Mouse (Mus musculus): Measurements from ENCODE around the gene Ydjc. TPM values are rescaled to one million over a fixed set of nuclear protein-coding genes. Genes with fewer than 3 reads are reported as not detected.

The Ydjc gene
- total and polyA plus RNA-seq, 3 experiments = 54.3 to 70.9 (median 65.3) TPM

GRCm38 (mm10) chr16:17124119-17124870, 20.1 kb upstream of the Ydjc start:
- Histone ChIP-seq H3K4me2 (ENCODE audit: insufficient read depth, low read depth, poor library complexity, severe bottlenecking) (peak overlapping the region; percentile 87), H3K9ac (ENCODE audit: insufficient read depth, low read depth) (peak overlapping the region; percentile 67), H3K79me2 (replicated peaks; ENCODE audit: control insufficient read depth, extremely low read depth, insufficient read depth, poor library complexity, severe bottlenecking) (peaks cover 16% of the 10 kb centered on the region), H3K36me3 (replicated peaks in 1 of 2; ENCODE audit: control insufficient read depth in 1 of 2, insufficient read depth in 1 of 2, low read length in 1 of 2) (peaks cover 32 to 43% of the 10 kb centered on the region in 2 experiments), H3K4me3 (replicated peaks in 1 of 3; ENCODE audit: low read depth in 2 of 3, low read length in 2 of 3, poor library complexity in 1 of 3) (peak overlapping the region; percentile 64 to 90 (median 71)), H3K4me1 (ENCODE audit: control insufficient read depth in 1 of 2, insufficient read depth in 2 of 2) (peaks cover 0 to 27% of the 10 kb centered on the region in 2 experiments; a peak in 2 of 4 replicates), H3K27ac (ENCODE audit: insufficient read depth, low read depth) (peak overlapping the region; percentile 5; the same call in 1 of the 2 replicates), H3K9me3 (replicated peaks; ENCODE audit: low read length) (no peaks in the 10 kb centered on the region), H3K27me3 (replicated peaks) (no peaks in the 10 kb centered on the region)
- in situ Hi-C loops (cut with MboI; ENCODE audit: low pct_ligation_motif_present, low pct_unique_long_range_greater_than_20kb, low sequenced_read_pairs) = no loop called here
- dilution Hi-C loops (cut with MboI; ENCODE audit: extremely low pct_ligation_motif_present, extremely low pct_unique_long_range_greater_than_20kb, low sequenced_read_pairs) = no loop called here
- TF ChIP-seq NRF1 (IDR thresholded peaks at IDR 0.05; ENCODE audit: low read depth, low read length) (peak; percentile 68), ZKSCAN1 (IDR thresholded peaks at IDR 0.05; ENCODE audit: borderline replicate concordance, low read depth, low read length) (peak; percentile 22; the same call in 1 of the 2 replicates), MEF2A (IDR thresholded peaks at IDR 0.05; ENCODE audit: borderline replicate concordance, low read depth, low read length) (no peak)
- DNase-seq (ENCODE audit: extremely low read depth) = no peak

GRCm38 (mm10) chr16:17124871-17125520, 19.4 kb upstream of the Ydjc start, which contains the start of gene 2610318N02Rik:
Gene 2610318N02Rik (minus strand): TSS chr16:17125167.
- Histone ChIP-seq H3K27ac (ENCODE audit: insufficient read depth, low read depth) (peak within 1 kb of the TSS; percentile 5; the same call in 1 of the 2 replicates), H3K4me3 (replicated peaks in 1 of 3; ENCODE audit: low read depth in 2 of 3, low read length in 2 of 3, poor library complexity in 1 of 3) (peak within 1 kb of the TSS; percentile 64 to 90 (median 71)), H3K4me2 (ENCODE audit: insufficient read depth, low read depth, poor library complexity, severe bottlenecking) (peak within 1 kb of the TSS; percentile 87), H3K36me3 (replicated peaks in 1 of 2; ENCODE audit: control insufficient read depth in 1 of 2, insufficient read depth in 1 of 2, low read length in 1 of 2) (peaks cover 27 to 43% of the 10 kb centered on the region in 2 experiments), H3K9ac (ENCODE audit: insufficient read depth, low read depth) (peak within 1 kb of the TSS; percentile 68), H3K9me3 (replicated peaks; ENCODE audit: low read length) (no peaks in the 10 kb centered on the region), H3K27me3 (replicated peaks) (no peaks in the 10 kb centered on the region), H3K4me1 (ENCODE audit: control insufficient read depth in 1 of 2, insufficient read depth in 2 of 2) (peaks cover 0 to 31% of the 10 kb centered on the region in 2 experiments; a peak in 2 of 4 replicates), H3K79me2 (replicated peaks; ENCODE audit: control insufficient read depth, extremely low read depth, insufficient read depth, poor library complexity, severe bottlenecking) (peaks cover 16% of the 10 kb centered on the region)
- dilution Hi-C loops (cut with MboI; ENCODE audit: extremely low pct_ligation_motif_present, extremely low pct_unique_long_range_greater_than_20kb, low sequenced_read_pairs) (no loop called here), in situ Hi-C loops (cut with MboI; ENCODE audit: low pct_ligation_motif_present, low pct_unique_long_range_greater_than_20kb, low sequenced_read_pairs) (no loop called here)
- peak; percentile 95 for DNase-seq (ENCODE audit: extremely low read depth)
- peak; percentile 57; the same call in 1 of the 2 replicates for TF ChIP-seq BHLHE40 (IDR thresholded peaks at IDR 0.05; ENCODE audit: low read depth, low read length)
- peak; percentile 59; the same call in 1 of the 2 replicates for TF ChIP-seq E2F4 (IDR thresholded peaks at IDR 0.05; ENCODE audit: insufficient replicate concordance, low read depth, low read length)
- no peak for TF ChIP-seq RAD21 (IDR thresholded peaks at IDR 0.05; ENCODE audit: low read depth, low read length)
- no peak for TF ChIP-seq MAFK (IDR thresholded peaks at IDR 0.05; ENCODE audit: insufficient replicate concordance, low read length)
- TF ChIP-seq SMC3 (IDR thresholded peaks at IDR 0.05; ENCODE audit: low read depth, low read length) = no peak
- peak; percentile 96 for TF ChIP-seq ZMIZ1 (IDR thresholded peaks at IDR 0.05; ENCODE audit: low read depth, low read length)
- TF ChIP-seq NRF1 (IDR thresholded peaks at IDR 0.05; ENCODE audit: low read depth, low read length) = peak; percentile 78
- peak; percentile 99 for TF ChIP-seq MYC (IDR thresholded peaks at IDR 0.05; ENCODE audit: low read depth, low read length)
- TF ChIP-seq RCOR1 (conservative IDR thresholded peaks at IDR 0.05; ENCODE audit: low read depth, low read length) = no peak
- no peak for TF ChIP-seq USF2 (conservative IDR thresholded peaks at IDR 0.05; ENCODE audit: low read depth, low read length)
- peak; percentile 92 for TF ChIP-seq TCF12 (IDR thresholded peaks at IDR 0.05; ENCODE audit: low read depth, low read length)
- TF ChIP-seq PAX5 (IDR thresholded peaks at IDR 0.05; ENCODE audit: low read length) = no peak
- peak; percentile 88 for TF ChIP-seq POLR2AphosphoS2 (IDR thresholded peaks at IDR 0.05; ENCODE audit: low read depth, low read length)
- TF ChIP-seq JUND (conservative IDR thresholded peaks at IDR 0.05; ENCODE audit: low read depth, low read length) = no peak
- TF ChIP-seq ZC3H11A (IDR thresholded peaks at IDR 0.05; ENCODE audit: low read depth, low read length) = no peak
- TF ChIP-seq NELFE (IDR thresholded peaks at IDR 0.05; ENCODE audit: low read depth, low read length) = peak; percentile 97
- TF ChIP-seq CTCF (conservative IDR thresholded peaks at IDR 0.05 in 1 of 2, IDR thresholded peaks at IDR 0.05 in 1 of 2; ENCODE audit: low read depth in 2 of 2, low read length in 2 of 2) = no peak
- no peak for TF ChIP-seq JUN (IDR thresholded peaks at IDR 0.05; ENCODE audit: insufficient read depth, low read depth, low read length)
- TF ChIP-seq UBTF (IDR thresholded peaks at IDR 0.05; ENCODE audit: low read depth, low read length) = no peak
- TF ChIP-seq CHD2 (IDR thresholded peaks at IDR 0.05; ENCODE audit: low read length) = peak; percentile 78
- peak; percentile 97 for TF ChIP-seq MAX (IDR thresholded peaks at IDR 0.05; ENCODE audit: low read length)
- TF ChIP-seq MXI1 (IDR thresholded peaks at IDR 0.05; ENCODE audit: low read depth, low read length) = peak; percentile 98
- no peak for TF ChIP-seq KAT2A (IDR thresholded peaks at IDR 0.05; ENCODE audit: insufficient replicate concordance, low read length)
- TF ChIP-seq ZNF384 (IDR thresholded peaks at IDR 0.05; ENCODE audit: low read depth, low read length) = no peak
- 0 out of 2 replicates have a peak, but pooled peaks have one; percentile 61 for TF ChIP-seq IRF4 (IDR thresholded peaks at IDR 0.05; ENCODE audit: low read depth, low read length)
- no peak for TF ChIP-seq CHD1 (IDR thresholded peaks at IDR 0.05; ENCODE audit: low read depth, low read length)
- no peak for TF ChIP-seq ZKSCAN1 (IDR thresholded peaks at IDR 0.05; ENCODE audit: borderline replicate concordance, low read depth, low read length)
- TF ChIP-seq EP300 (IDR thresholded peaks at IDR 0.05; ENCODE audit: low read length) = no peak
- TF ChIP-seq MEF2A (IDR thresholded peaks at IDR 0.05; ENCODE audit: borderline replicate concordance, low read depth, low read length) = no peak; the same call in 1 of the 2 replicates

All from CH12.LX (cell line).